Mouse (Mus musculus) layer of hippocampus, postnatal 10 days (tissue): Measurements from ENCODE around the gene Dydc2. TPM values are rescaled to one million over a fixed set of nuclear protein-coding genes. Genes with fewer than 3 reads are reported as not detected.

Experiments
- DNase-seq, 2 experiments: peaks; one replicate each; pipeline ENCODE4 v3.0.0; 2021; ENCODE audit warnings: low spot score in 2 of 2
- total RNA-seq, 2 experiments: library from RNA; stranded (reverse); gene quantifications; 2 replicates each; pipeline ENCODE4 v1.2.3; 2021

Dydc2 gene
- total RNA-seq, 2 experiments from 2014 or later, result 0.71 to 1.2 TPM

GRCm38 (mm10) chr14:41001576-41001975, 67.4 kb downstream of the Dydc2 start:
- DNase-seq, result no peak

- no peak for DNase-seq
These were observed 68.2 kb downstream of the Dydc2 start for GRCm38 (mm10) chr14:41000801-41001200.

GRCm38 (mm10) chr14:40999904-41000645, 68.9 kb downstream of the Dydc2 start:
- no peak for DNase-seq

Other genes starting within 250 kb of the Dydc2 start
- gene Sh2d4b, start 175.9 kb downstream of the Dydc2 start, total RNA-seq, result 1 to 10 TPM; 1.6 to 3.3 TPM
- gene Tspan14, start 102.4 kb downstream of the Dydc2 start, total RNA-seq, result 10 to 100 TPM; 47.3 to 48.7 TPM
- 100 to 1,000 TPM; 132 to 150 TPM for gene Fam213a, start 55.4 kb downstream of the Dydc2 start, total RNA-seq
- gene Dydc1, start 3.7 kb upstream of the Dydc2 start, total RNA-seq, result not detected
- not detected for gene Mat1a, start 35.8 kb upstream of the Dydc2 start, total RNA-seq
- gene Sftpa1, start 62.6 kb upstream of the Dydc2 start, total RNA-seq, result not detected
- gene Mbl1, start 82.2 kb upstream of the Dydc2 start, total RNA-seq, result not detected
- gene Sftpd, start 115.9 kb upstream of the Dydc2 start, total RNA-seq, result not detected
- gene Gm2832, start 209.6 kb upstream of the Dydc2 start, total RNA-seq, result not detected